Mouse (Mus musculus) kidney, adult 2 months (tissue): ENCODE results near the gene Smim24.

Experiments
- CTCF ChIP-seq: fragments of 200-500 bp; conservative IDR thresholded peaks from 2 replicates; pipeline ENCODE4 v1.5.1; 2011; ENCODE audit warnings: low read depth, mild to moderate bottlenecking, control low read depth, low read length, moderate library complexity, mixed read lengths; ENCODE audit not compliant: insufficient read depth, insufficient read length
- POLR2A ChIP-seq: fragments of 200-500 bp; IDR thresholded peaks from one replicate; pipeline ENCODE4 v1.6.1; 2011; ENCODE audit warnings: low read depth, low read length, control low read depth

GRCm38 (mm10) chr10:81402227-81402765 lies 9.4 kb downstream of the Smim24 start:
- TF ChIP-seq CTCF, result no peak
- no peak for TF ChIP-seq POLR2A
